Mouse (Mus musculus) neutrophil, adult 59 days (primary cell): ENCODE measurements around the gene Crb1. TPM values are rescaled to one million over a fixed set of nuclear protein-coding genes. Genes with fewer than 3 reads are reported as not detected.

Experiments
- total RNA-seq, 2 experiments: library from RNA; stranded (reverse); gene quantifications; 1 replicate in 1 of 2; 2 replicates in 1 of 2; pipeline ENCODE4 v1.2.4; 2023

Gene Crb1
- total RNA-seq, result not detected

GRCm38 (mm10) chr1:139376638-139377286, at the start of gene Crb1:
Gene Crb1, minus strand, starts transcription at chr1:139377100.

GRCm38 (mm10) chr1:139421875-139422791, 45.2 kb upstream of the Crb1 start, which contains the start of gene Zbtb41:
Gene Zbtb41, plus strand, starts transcription at chr1:139422288.

Other genes starting within 250 kb of the Crb1 start
- 1 to 10 TPM; 8.1 to 8.9 TPM for gene Zbtb41, start 45.2 kb upstream of the Crb1 start, total RNA-seq
- 10 to 100 TPM; 28.6 to 29.5 TPM for gene Aspm, start 77.7 kb upstream of the Crb1 start, total RNA-seq
- not detected for gene F13b, start 124.6 kb upstream of the Crb1 start, total RNA-seq
- gene Cfhr1, start 183.2 kb upstream of the Crb1 start, total RNA-seq, result not detected